Mouse (Mus musculus) bone marrow macrophage, adult 2 months (primary cell): ENCODE data around the gene Cd200r4.

Source experiments
- CTCF ChIP-seq: IDR thresholded peaks from 2 replicates; pipeline ENCODE4 v1.5.1; 2012; ENCODE audit warnings: low read depth, mild to moderate bottlenecking, low read length, moderate library complexity
- POLR2A ChIP-seq: IDR thresholded peaks from 2 replicates; pipeline ENCODE4 v1.6.1; 2012; ENCODE audit warnings: mild to moderate bottlenecking, low read depth, low read length, borderline replicate concordance

GRCm38 (mm10) chr16:44778538-44779147, 32.9 kb upstream of the Cd200r4 start:
- TF ChIP-seq CTCF, result no peak
- no peak for TF ChIP-seq POLR2A
